Mouse (Mus musculus) neural tube, embryonic 14.5 days (tissue): ENCODE results near the gene Gm10100. TPM values are rescaled to one million over a fixed set of nuclear protein-coding genes. Genes with fewer than 3 reads are reported as not detected.
"Not testable (repeated sequence)": the region's sequence is repeated elsewhere in the genome, so short reads cannot be mapped to it uniquely, and the experiment has no call there.

Experiments
- ATAC-seq: fragments of 200-750 bp; cut with Nextera tagmentation; 2 replicates; pipeline ENCODE4 v1.8.0; 2017; ENCODE audit warnings: low read depth, mild to moderate bottlenecking, moderate TSS enrichment, moderate library complexity
- H3K27ac ChIP-seq: fragments of 300-500 bp; sonication (generic); 2 replicates; pipeline ENCODE4 v1.5.1; 2014; ENCODE audit warnings: low read depth, mild to moderate bottlenecking, control low read depth, low read length, moderate library complexity, mixed read lengths
- H3K27me3 ChIP-seq: fragments of 300-500 bp; sonication (generic); 2 replicates; pipeline ENCODE4 v1.6.1; 2014; ENCODE audit warnings: low read length; ENCODE audit not compliant: control insufficient read depth, insufficient read depth
- H3K36me3 ChIP-seq: fragments of 300-500 bp; sonication (generic); 2 replicates; pipeline ENCODE4 v1.6.1; 2014; ENCODE audit warnings: low read length, mixed read lengths; ENCODE audit not compliant: control insufficient read depth, insufficient read depth
- H3K4me1 ChIP-seq: fragments of 300-500 bp; sonication (generic); 2 replicates; pipeline ENCODE4 v1.6.1; 2014; ENCODE audit warnings: low read length; ENCODE audit not compliant: control insufficient read depth, insufficient read depth
- H3K4me2 ChIP-seq: fragments of 300-500 bp; sonication (generic); 2 replicates; pipeline ENCODE4 v1.6.1; 2014; ENCODE audit warnings: mild to moderate bottlenecking, low read depth, low read length, control low read depth
- H3K4me3 ChIP-seq: fragments of 300-500 bp; sonication (generic); 2 replicates; pipeline ENCODE4 v1.5.1; 2014; ENCODE audit warnings: low read depth, low read length, control low read depth, mixed read lengths
- H3K9ac ChIP-seq: fragments of 300-500 bp; sonication (generic); replicated peaks from 2 replicates; pipeline ENCODE4 v1.6.1; 2014; ENCODE audit warnings: low read depth, mild to moderate bottlenecking, control low read depth, low read length, mixed read lengths
- H3K9me3 ChIP-seq: fragments of 300-500 bp; sonication (generic); 2 replicates; pipeline ENCODE4 v1.6.1; 2016; ENCODE audit warnings: low read length; ENCODE audit not compliant: control insufficient read depth
- WGBS: fragments of 180-500 bp; shearing (Covaris S2); extraction: QIAGEN DNeasy Blood & Tissue Kit; methylation state at CpG from one replicate; pipeline ENCODE4 v1.1.7; 2014; 5-methylcytosine and 5-hydroxymethylcytosine counted together
- polyA plus RNA-seq: library from polyadenylated mRNA; unstranded; fragments of >200 nt; fragmentation: Nextera tagmentation; extraction: Ambion mirVana; gene quantifications from 2 replicates; pipeline ENCODE4 v1.2.1, GENCODE M21; 2014

Gm10100 gene
- polyA plus RNA-seq, 1 experiment from 2014 or later: not detected

- H3K9ac ChIP-seq, H3K27ac ChIP-seq, H3K27me3 ChIP-seq, H3K9me3 ChIP-seq, ATAC-seq, H3K4me2 ChIP-seq, H3K36me3 ChIP-seq, H3K4me1 ChIP-seq, H3K4me3 ChIP-seq: not testable (repeated sequence)
- WGBS: 75% methylated on average over 1 of the region's 3 CpGs
These were observed 45.9 kb downstream of the Gm10100 start for GRCm38 (mm10) chr10:77772142-77772541.

Other genes starting within 250 kb of the Gm10100 start
- 39.8 and 46.5 TPM in 2 replicates for gene Fam207a, start 210.7 kb upstream of the Gm10100 start, polyA plus RNA-seq
- 0.44 and 1.2 TPM in 2 replicates for gene Itgb2, start 196.2 kb upstream of the Gm10100 start, polyA plus RNA-seq
- gene Pttg1ip, start 144.8 kb upstream of the Gm10100 start, polyA plus RNA-seq: 64.2 and 82.6 TPM in 2 replicates
- gene Sumo3, start 120.4 kb upstream of the Gm10100 start, polyA plus RNA-seq: 214 and 240 TPM in 2 replicates
- gene Gm49325, start 120.3 kb upstream of the Gm10100 start, polyA plus RNA-seq: 2.7 TPM in 1 of 2 replicates, not detected in the other
- gene Ube2g2, start 104.2 kb upstream of the Gm10100 start, polyA plus RNA-seq: 44.0 and 57.3 TPM in 2 replicates
- 1.4 and 1.5 TPM in 2 replicates for gene Tspear, start 39.9 kb upstream of the Gm10100 start, polyA plus RNA-seq
- gene Gm19402, start 35.7 kb upstream of the Gm10100 start, polyA plus RNA-seq: not detected in 2 replicates
- gene Gm9508, start 29.3 kb upstream of the Gm10100 start, polyA plus RNA-seq: not detected in 2 replicates
- not detected in 2 replicates for gene Gm10272, start 19.9 kb upstream of the Gm10100 start, polyA plus RNA-seq
- gene Gm10024, start 15.0 kb upstream of the Gm10100 start, polyA plus RNA-seq: not detected in 2 replicates
- not detected in 2 replicates for gene Gm10142, start 10.7 kb upstream of the Gm10100 start, polyA plus RNA-seq
- gene Krtap12-1, start 5.9 kb upstream of the Gm10100 start, polyA plus RNA-seq: not detected in 2 replicates
- gene Gm18596, start 16.2 kb downstream of the Gm10100 start, polyA plus RNA-seq: not detected in 2 replicates
- gene Gm9736, start 24.9 kb downstream of the Gm10100 start, polyA plus RNA-seq: not detected in 2 replicates
- not detected in 2 replicates for gene Gm3233, start 33.2 kb downstream of the Gm10100 start, polyA plus RNA-seq
- not detected in 2 replicates for gene Gm3238, start 44.8 kb downstream of the Gm10100 start, polyA plus RNA-seq
- gene Gm7138, start 50.5 kb downstream of the Gm10100 start, polyA plus RNA-seq: not detected in 2 replicates
- not detected in 2 replicates for gene Gm3250, start 56.1 kb downstream of the Gm10100 start, polyA plus RNA-seq
- gene Gm7137, start 61.7 kb downstream of the Gm10100 start, polyA plus RNA-seq: not detected in 2 replicates
- not detected in 2 replicates for gene Gm9639, start 68.6 kb downstream of the Gm10100 start, polyA plus RNA-seq
- gene Gm19668, start 72.6 kb downstream of the Gm10100 start, polyA plus RNA-seq: not detected in 2 replicates
- not detected in 2 replicates for gene Gm9507, start 85.4 kb downstream of the Gm10100 start, polyA plus RNA-seq
- gene Gm2696, start 88.2 kb downstream of the Gm10100 start, polyA plus RNA-seq: not detected in 2 replicates
- gene Krtap10-4, start 100.6 kb downstream of the Gm10100 start, polyA plus RNA-seq: not detected in 2 replicates
- not detected in 2 replicates for gene Krtap10-10, start 109.5 kb downstream of the Gm10100 start, polyA plus RNA-seq
- gene Gm36176, start 120.3 kb downstream of the Gm10100 start, polyA plus RNA-seq: not detected in 2 replicates
- gene Gm10318, start 126.4 kb downstream of the Gm10100 start, polyA plus RNA-seq: 0.30 TPM in 1 of 2 replicates, not detected in the other
- gene Gm3285, start 135.5 kb downstream of the Gm10100 start, polyA plus RNA-seq: not detected in 2 replicates
- 17.4 and 20.6 TPM in 2 replicates for gene Lrrc3, start 176.1 kb downstream of the Gm10100 start, polyA plus RNA-seq
- gene Trpm2, start 244.1 kb downstream of the Gm10100 start, polyA plus RNA-seq: 6.0 and 9.2 TPM in 2 replicates